Mouse (Mus musculus): ENCODE results near the gene Wipf2. TPM values are rescaled to one million over a fixed set of nuclear protein-coding genes. Genes with fewer than 3 reads are reported as not detected.
"Not testable (repeated sequence)": the region's sequence is repeated elsewhere in the genome, so short reads cannot be mapped to it uniquely, and the experiment has no call there.

The Wipf2 gene
- polyA plus RNA-seq, 1 experiment = 7.3 TPM

- Histone ChIP-seq H3K36me3 (replicated peaks; ENCODE audit: low read length) (peaks cover 59% of the 10 kb centered on the region), H3K4me3 (replicated peaks) (no peak overlapping the region), H3K9me3 (no peaks in the 10 kb centered on the region), H3K27me3 (replicated peaks) (no peaks in the 10 kb centered on the region), H3K4me1 (peaks cover 74% of the 10 kb centered on the region)
- TF ChIP-seq GATA1 (IDR thresholded peaks at IDR 0.05; ENCODE audit: borderline replicate concordance, low read length) (no peak), FLI1 (IDR thresholded peaks at IDR 0.05; ENCODE audit: low read length) (no peak)
Observed at GRCm38 (mm10) chr11:98905033-98905432, 41.6 kb downstream of the Wipf2 start.

GRCm38 (mm10) chr11:98905583-98905982 lies 42.1 kb downstream of the Wipf2 start:
- Histone ChIP-seq H3K27me3 (replicated peaks) (no peaks in the 10 kb centered on the region), H3K4me1 (peaks cover 74% of the 10 kb centered on the region), H3K9me3 (no peaks in the 10 kb centered on the region), H3K36me3 (replicated peaks; ENCODE audit: low read length) (peaks cover 59% of the 10 kb centered on the region), H3K4me3 (replicated peaks) (no peak overlapping the region)
- no peak for TF ChIP-seq GATA1 (IDR thresholded peaks at IDR 0.05; ENCODE audit: borderline replicate concordance, low read length)
- no peak for TF ChIP-seq FLI1 (IDR thresholded peaks at IDR 0.05; ENCODE audit: low read length)

- Histone ChIP-seq H3K4me1 (peaks cover 78% of the 10 kb centered on the region), H3K9me3 (no peaks in the 10 kb centered on the region), H3K27me3 (replicated peaks) (no peaks in the 10 kb centered on the region), H3K4me3 (replicated peaks) (peak overlapping the region; percentile 94), H3K36me3 (replicated peaks; ENCODE audit: low read length) (peaks cover 61% of the 10 kb centered on the region)
- TF ChIP-seq GATA1 (IDR thresholded peaks at IDR 0.05; ENCODE audit: borderline replicate concordance, low read length) = no peak
- no peak for TF ChIP-seq FLI1 (IDR thresholded peaks at IDR 0.05; ENCODE audit: low read length)
Observed at GRCm38 (mm10) chr11:98907063-98907436, 43.6 kb downstream of the Wipf2 start.

- Histone ChIP-seq H3K4me1 (peaks cover 74% of the 10 kb centered on the region), H3K36me3 (replicated peaks; ENCODE audit: low read length) (peaks cover 60% of the 10 kb centered on the region), H3K9me3 (no peaks in the 10 kb centered on the region), H3K4me3 (replicated peaks) (peak within 1 kb of the TSS; percentile 94), H3K27me3 (replicated peaks) (no peaks in the 10 kb centered on the region)
- TF ChIP-seq FLI1 (IDR thresholded peaks at IDR 0.05; ENCODE audit: low read length) (no peak), GATA1 (IDR thresholded peaks at IDR 0.05; ENCODE audit: borderline replicate concordance, low read length) (no peak)
Observed at GRCm38 (mm10) chr11:98907437-98908173, 44.2 kb downstream of the Wipf2 start, which contains the start of gene Cdc6. Cdc6 (plus strand) TSS chr11:98907801.

- TF ChIP-seq GATA1 (IDR thresholded peaks at IDR 0.05; ENCODE audit: borderline replicate concordance, low read length) (no peak), FLI1 (IDR thresholded peaks at IDR 0.05; ENCODE audit: low read length) (no peak)
- H3K36me3 ChIP-seq (replicated peaks; ENCODE audit: low read length) = peaks cover 60% of the 10 kb centered on the region
- peak overlapping the region; percentile 9 for H3K4me3 ChIP-seq (replicated peaks)
Observed at GRCm38 (mm10) chr11:98909654-98910053, 46.2 kb downstream of the Wipf2 start.

GRCm38 (mm10) chr11:98910415-98910814 lies 47.0 kb downstream of the Wipf2 start:
- Histone ChIP-seq H3K36me3 (replicated peaks; ENCODE audit: low read length) (peaks cover 60% of the 10 kb centered on the region), H3K9me3 (no peaks in the 10 kb centered on the region), H3K27me3 (replicated peaks) (no peaks in the 10 kb centered on the region), H3K4me3 (replicated peaks) (no peak overlapping the region), H3K4me1 (peaks cover 48% of the 10 kb centered on the region)
- TF ChIP-seq GATA1 (IDR thresholded peaks at IDR 0.05; ENCODE audit: borderline replicate concordance, low read length) = no peak
- TF ChIP-seq FLI1 (IDR thresholded peaks at IDR 0.05; ENCODE audit: low read length) = no peak

More at GRCm38 (mm10) chr11:98909654-98910053, 46.2 kb downstream of the Wipf2 start:
- Histone ChIP-seq H3K27me3 (replicated peaks) (no peaks in the 10 kb centered on the region), H3K9me3 (no peaks in the 10 kb centered on the region), H3K4me1 (peaks cover 56% of the 10 kb centered on the region)

- Histone ChIP-seq H3K4me1 (peaks cover 42% of the 10 kb centered on the region), H3K9me3 (no peaks in the 10 kb centered on the region), H3K27me3 (replicated peaks) (no peaks in the 10 kb centered on the region), H3K36me3 (replicated peaks; ENCODE audit: low read length) (peaks cover 60% of the 10 kb centered on the region), H3K4me3 (replicated peaks) (no peak overlapping the region)
- TF ChIP-seq FLI1 (IDR thresholded peaks at IDR 0.05; ENCODE audit: low read length) (no peak), GATA1 (IDR thresholded peaks at IDR 0.05; ENCODE audit: borderline replicate concordance, low read length) (no peak)
Observed at GRCm38 (mm10) chr11:98911498-98911897, 48.1 kb downstream of the Wipf2 start.

- TF ChIP-seq GATA1 (IDR thresholded peaks at IDR 0.05; ENCODE audit: borderline replicate concordance, low read length) = no peak
- no peak for TF ChIP-seq FLI1 (IDR thresholded peaks at IDR 0.05; ENCODE audit: low read length)
- Histone ChIP-seq H3K4me1 (peaks cover 43% of the 10 kb centered on the region), H3K4me3 (replicated peaks) (no peak overlapping the region), H3K36me3 (replicated peaks; ENCODE audit: low read length) (peaks cover 79% of the 10 kb centered on the region), H3K9me3 (no peaks in the 10 kb centered on the region), H3K27me3 (replicated peaks) (no peaks in the 10 kb centered on the region)
Observed at GRCm38 (mm10) chr11:98914196-98914595, 50.8 kb downstream of the Wipf2 start.

GRCm38 (mm10) chr11:98916376-98916775 lies 52.9 kb downstream of the Wipf2 start:
- Histone ChIP-seq H3K36me3 (replicated peaks; ENCODE audit: low read length) (peaks cover 82% of the 10 kb centered on the region), H3K4me1 (peaks cover 24% of the 10 kb centered on the region)
- not testable (repeated sequence) for H3K4me3 ChIP-seq (replicated peaks); H3K27me3 ChIP-seq (replicated peaks); H3K9me3 ChIP-seq

- H3K9me3 ChIP-seq = no peaks in the 10 kb centered on the region
- TF ChIP-seq FLI1 (IDR thresholded peaks at IDR 0.05; ENCODE audit: low read length) (no peak), GATA1 (IDR thresholded peaks at IDR 0.05; ENCODE audit: borderline replicate concordance, low read length) (no peak)
- H3K36me3 ChIP-seq (replicated peaks; ENCODE audit: low read length) = peaks cover 75% of the 10 kb centered on the region
- peak overlapping the region; percentile 74 for H3K4me3 ChIP-seq (replicated peaks)
- H3K4me1 ChIP-seq = peaks cover 23% of the 10 kb centered on the region
- no peaks in the 10 kb centered on the region for H3K27me3 ChIP-seq (replicated peaks)
Observed at GRCm38 (mm10) chr11:98917428-98918005, 54.1 kb downstream of the Wipf2 start.

All from megakaryocyte, embryonic 14.5 days (primary cell).